Mouse (Mus musculus) C2C12 (cell line): Measurements from ENCODE around the gene Atg2b. TPM values are rescaled to one million over a fixed set of nuclear protein-coding genes. Genes with fewer than 3 reads are reported as not detected.

Experiments used
- H3K27me3 ChIP-seq: one replicate; pipeline ENCODE4 v1.6.1; 2011; ENCODE audit not compliant: control insufficient read depth, insufficient read depth, insufficient read length
- H3K36me3 ChIP-seq: one replicate; pipeline ENCODE4 v1.6.1; 2011; ENCODE audit not compliant: control insufficient read depth, insufficient read depth
- H3K4me3 ChIP-seq: one replicate; pipeline ENCODE4 v1.5.1; 2011; ENCODE audit warnings: mild to moderate bottlenecking, control low read depth; ENCODE audit not compliant: poor library complexity, insufficient read depth, severe bottlenecking
- H3K79me2 ChIP-seq: one replicate; pipeline ENCODE4 v1.6.1; 2011; ENCODE audit not compliant: control insufficient read depth, insufficient read depth
- H3K79me3 ChIP-seq: one replicate; pipeline ENCODE4 v1.6.1; 2011; ENCODE audit warnings: low read depth, control low read depth
- H3ac ChIP-seq: one replicate; pipeline ENCODE3; 2011; ENCODE audit warnings: low read depth; ENCODE audit not compliant: control insufficient read depth, insufficient read length
- CEBPB ChIP-seq: IDR thresholded peaks from one replicate; pipeline ENCODE4 v1.6.1; 2011; ENCODE audit warnings: low read depth, mild to moderate bottlenecking, control low read depth, moderate library complexity
- CTCF ChIP-seq: IDR thresholded peaks from one replicate; pipeline ENCODE4 v1.5.1; 2011; ENCODE audit not compliant: control insufficient read depth, insufficient read depth, insufficient read length
- FOSL1 ChIP-seq: IDR thresholded peaks from one replicate; pipeline ENCODE4 v1.8.0; 2011; ENCODE audit warnings: mild to moderate bottlenecking, low read length; ENCODE audit not compliant: poor library complexity, insufficient read depth, severe bottlenecking
- MAX ChIP-seq: IDR thresholded peaks from one replicate; pipeline ENCODE4 v1.6.1; 2011; ENCODE audit warnings: mild to moderate bottlenecking, control low read depth
- MYOD1 ChIP-seq: IDR thresholded peaks from one replicate; pipeline ENCODE4 v1.6.1; 2011; ENCODE audit warnings: low read depth; ENCODE audit not compliant: control insufficient read depth, insufficient read length
- MYOG ChIP-seq: IDR thresholded peaks from one replicate; pipeline ENCODE4 v1.6.1; 2011; ENCODE audit not compliant: control insufficient read depth, insufficient read length; ENCODE audit errors: extremely low read depth
- USF1 ChIP-seq: IDR thresholded peaks from one replicate; pipeline ENCODE4 v1.6.1; 2011; ENCODE audit warnings: low read depth, mild to moderate bottlenecking, control low read depth, moderate library complexity
- polyA plus RNA-seq: library from polyadenylated mRNA; unstranded; fragments of >200 nt; fragmentation: generic; extraction: Trizol; gene quantifications from one replicate; pipeline ENCODE4 v1.2.1, GENCODE M21; 2012; ENCODE audit warnings: missing spikeins

The Atg2b gene
- polyA plus RNA-seq, 1 experiment, result 15.9 TPM

DNA sequence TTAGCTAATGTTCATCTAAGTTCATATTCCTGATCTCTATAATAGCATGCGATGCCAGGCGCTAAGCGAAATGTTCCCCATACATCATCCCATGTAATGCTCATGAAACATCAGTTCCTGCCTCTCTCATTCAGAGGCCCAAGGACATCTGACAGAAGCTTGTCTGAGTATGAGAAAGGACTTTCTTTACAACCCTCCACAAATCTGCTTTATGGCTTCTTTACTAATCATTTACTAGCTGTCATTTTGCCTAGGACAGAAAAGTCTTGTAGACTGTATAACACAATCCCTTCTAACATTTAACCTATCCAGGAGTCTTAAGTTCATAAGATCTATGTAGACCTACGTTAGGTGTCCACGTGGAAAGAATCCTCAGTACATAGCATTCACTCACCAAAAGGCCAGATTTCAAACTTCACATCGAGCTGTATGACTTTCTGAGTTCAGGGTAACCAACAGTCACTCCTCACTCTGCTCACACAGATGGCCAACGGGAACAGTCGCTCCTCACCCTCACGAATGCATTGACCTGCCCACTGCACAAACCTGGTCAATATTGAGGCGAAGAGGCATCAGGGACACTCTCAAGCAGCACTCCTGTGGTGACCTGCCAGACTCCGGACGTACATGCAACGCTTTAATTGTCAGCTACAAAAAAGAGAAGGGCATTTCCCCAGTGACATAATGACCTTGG is 50.5 kb downstream of the Atg2b start:
- TF ChIP-seq USF1 (no peak), FOSL1 (no peak), CTCF (no peak), MYOD1 (no peak)
- Histone ChIP-seq H3K27me3 (no peaks in the 10 kb centered on the region), H3K79me2 (no peaks in the 10 kb centered on the region), H3K36me3 (peaks cover 67% of the 10 kb centered on the region), H3K4me3 (no peak overlapping the region), H3ac (no peak overlapping the region), H3K79me3 (no peaks in the 10 kb centered on the region)

DNA sequence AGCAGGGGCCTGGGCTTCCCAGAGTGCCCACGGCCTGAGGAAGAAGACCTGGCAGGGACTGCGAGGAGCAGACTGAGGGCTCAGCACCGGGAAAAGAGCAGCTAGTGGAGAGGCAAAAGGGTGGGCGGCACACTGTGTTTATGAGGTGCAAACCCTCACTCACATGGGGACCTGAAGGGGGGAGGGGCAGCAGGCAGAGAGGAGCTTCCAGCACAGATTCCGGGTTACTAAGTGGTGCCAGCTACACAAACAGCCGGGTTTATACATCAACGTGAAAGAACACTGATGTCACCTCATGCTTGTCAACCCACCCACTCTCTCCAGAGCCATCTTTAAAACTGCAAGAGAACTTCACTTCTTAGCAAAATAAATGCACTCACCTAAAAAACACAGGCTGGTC is 59.2 kb downstream of the Atg2b start:
- no peaks in the 10 kb centered on the region for H3K79me2 ChIP-seq
- H3K36me3 ChIP-seq, result peaks cover 55% of the 10 kb centered on the region
- H3K4me3 ChIP-seq, result no peak overlapping the region
- TF ChIP-seq MYOG, result no peak
- no peak for TF ChIP-seq CEBPB
- no peak for TF ChIP-seq MYOD1
- TF ChIP-seq FOSL1, result no peak
- no peak for TF ChIP-seq MAX
- TF ChIP-seq USF1, result no peak
- no peak for TF ChIP-seq CTCF
- H3ac ChIP-seq, result no peak overlapping the region
- H3K27me3 ChIP-seq, result no peaks in the 10 kb centered on the region
- no peaks in the 10 kb centered on the region for H3K79me3 ChIP-seq

GRCm38 (mm10) chr12:105622981-105623539 is 62.0 kb downstream of the Atg2b start:
- peaks cover 64% of the 10 kb centered on the region for H3K36me3 ChIP-seq
- no peaks in the 10 kb centered on the region for H3K27me3 ChIP-seq
- no peaks in the 10 kb centered on the region for H3K79me3 ChIP-seq
- H3K4me3 ChIP-seq, result no peak overlapping the region
- H3ac ChIP-seq, result no peak overlapping the region
- TF ChIP-seq CEBPB, result no peak
- TF ChIP-seq CTCF, result no peak
- no peak for TF ChIP-seq MAX
- TF ChIP-seq MYOD1, result no peak
- TF ChIP-seq USF1, result no peak
- TF ChIP-seq MYOG, result no peak
- TF ChIP-seq FOSL1, result no peak
- no peaks in the 10 kb centered on the region for H3K79me2 ChIP-seq

- no peak overlapping the region for H3ac ChIP-seq
- no peak for TF ChIP-seq FOSL1
- no peak for TF ChIP-seq USF1
Observed at GRCm38 (mm10) chr12:105622048-105622447, 63.0 kb downstream of the Atg2b start.

GRCm38 (mm10) chr12:105613559-105613958 is 71.5 kb downstream of the Atg2b start:
- Histone ChIP-seq H3ac (no peak overlapping the region), H3K27me3 (no peaks in the 10 kb centered on the region), H3K79me3 (no peaks in the 10 kb centered on the region), H3K79me2 (no peaks in the 10 kb centered on the region), H3K36me3 (peaks cover 25% of the 10 kb centered on the region), H3K4me3 (no peak overlapping the region)
- no peak for TF ChIP-seq CEBPB
- TF ChIP-seq MAX, result no peak
- no peak for TF ChIP-seq FOSL1
- TF ChIP-seq CTCF, result no peak
- no peak for TF ChIP-seq MYOD1
- no peak for TF ChIP-seq MYOG
- no peak for TF ChIP-seq USF1

More at GRCm38 (mm10) chr12:105622048-105622447, 63.0 kb downstream of the Atg2b start:
- peaks cover 64% of the 10 kb centered on the region for H3K36me3 ChIP-seq
- no peak overlapping the region for H3K4me3 ChIP-seq
- H3K79me2 ChIP-seq, result no peaks in the 10 kb centered on the region
- no peaks in the 10 kb centered on the region for H3K79me3 ChIP-seq
- H3K27me3 ChIP-seq, result no peaks in the 10 kb centered on the region

GRCm38 (mm10) chr12:105611748-105612147 is 73.3 kb downstream of the Atg2b start:
- H3K79me2 ChIP-seq, result no peaks in the 10 kb centered on the region
- H3K4me3 ChIP-seq, result no peak overlapping the region
- H3K36me3 ChIP-seq, result peaks cover 12% of the 10 kb centered on the region
- no peak overlapping the region for H3ac ChIP-seq
- no peaks in the 10 kb centered on the region for H3K27me3 ChIP-seq
- H3K79me3 ChIP-seq, result no peaks in the 10 kb centered on the region
- TF ChIP-seq FOSL1 (no peak), CTCF (peak; percentile 71), MYOD1 (no peak)
